Mouse (Mus musculus) layer of hippocampus, adult 8-10 months (tissue): ENCODE measurements around the gene 4933421I07Rik. TPM values are rescaled to one million over a fixed set of nuclear protein-coding genes. Genes with fewer than 3 reads are reported as not detected.

Source experiments
- DNase-seq, 2 experiments: peaks; one replicate each; pipeline ENCODE4 v3.0.0; 2022; ENCODE audit warnings: low spot score in 2 of 2
- total RNA-seq, 4 experiments: library from RNA; stranded (reverse); gene quantifications; 2 replicates each; pipeline ENCODE4 v1.2.4; 2022

4933421I07Rik gene
- total RNA-seq: not detected

- DNase-seq: no peak
Observed at GRCm38 (mm10) chr7:42447850-42448249, at the start of gene 4933421I07Rik. Gene 4933421I07Rik (minus strand): TSS chr7:42448120.

- DNase-seq: no peak
Observed at GRCm38 (mm10) chr7:42497356-42497755, 49.4 kb upstream of the 4933421I07Rik start.

GRCm38 (mm10) chr7:42496202-42496601 is 48.3 kb upstream of the 4933421I07Rik start:
- DNase-seq: no peak

GRCm38 (mm10) chr7:42490859-42491258 is 42.9 kb upstream of the 4933421I07Rik start:
- DNase-seq: no peak

GRCm38 (mm10) chr7:42490358-42490757 is 42.4 kb upstream of the 4933421I07Rik start:
- no peak for DNase-seq

- no peak for DNase-seq
Observed at GRCm38 (mm10) chr7:42454640-42455039, 6.7 kb upstream of the 4933421I07Rik start.

GRCm38 (mm10) chr7:42450618-42451017 is 2.7 kb upstream of the 4933421I07Rik start:
- no peak for DNase-seq

GRCm38 (mm10) chr7:42447352-42447751 is 568 bp downstream of the 4933421I07Rik start:
- DNase-seq: no peak

Other genes starting within 250 kb of the 4933421I07Rik start
- not detected for gene Vmn2r61, start 188.1 kb downstream of the 4933421I07Rik start, total RNA-seq
- 10 to 100 TPM; 18.1 to 25.8 (median 23.5) TPM for gene Zfp141, start 57.6 kb upstream of the 4933421I07Rik start, total RNA-seq
- not detected for gene Gm21028, start 130.5 kb upstream of the 4933421I07Rik start, total RNA-seq
- 1 to 10 TPM; 1.9 to 3.5 (median 2.8) TPM for gene Zfp977, start 144.4 kb upstream of the 4933421I07Rik start, total RNA-seq
- 1 to 10 TPM; 3.8 to 6.9 (median 4.1) TPM for gene Zfp976, start 194.5 kb upstream of the 4933421I07Rik start, total RNA-seq
- 10 to 100 TPM in 1 of 4 experiments, 1 to 10 TPM in 3; 6.5 to 10.8 (median 7.3) TPM for gene Zfp975, start 244.6 kb upstream of the 4933421I07Rik start, total RNA-seq